Mouse (Mus musculus): ENCODE results near the gene Dexi. TPM values are rescaled to one million over a fixed set of nuclear protein-coding genes. Genes with fewer than 3 reads are reported as not detected.

Gene Dexi
- polyA plus RNA-seq (2015; fragmentation: Nextera tagmentation; extraction: Ambion mirVana) = 18.1 and 18.3 TPM in 2 replicates

GRCm38 (mm10) chr16:10542698-10543365 is at the start of gene Dexi:
Gene Dexi (minus strand): TSS chr16:10543054.
- H3K36me3 ChIP-seq = no peaks in the 10 kb centered on the region
- peak within 1 kb of the TSS; percentile 88 for H3K4me3 ChIP-seq
- no peaks in the 10 kb centered on the region for H3K9me3 ChIP-seq
- ATAC-seq (replicated peaks) = peak; percentile 95
- peak within 1 kb of the TSS; percentile 90 for H3K9ac ChIP-seq (replicated peaks)
- H3K4me2 ChIP-seq (replicated peaks) = peak within 1 kb of the TSS; percentile 84
- under 1% methylated on average over 58 of the region's 61 CpGs for WGBS
- no peaks in the 10 kb centered on the region for H3K27me3 ChIP-seq
- H3K27ac ChIP-seq (replicated peaks) = peak within 1 kb of the TSS; percentile 79
- H3K4me1 ChIP-seq = peaks cover 72% of the 10 kb centered on the region

- 96% methylated on average over 3 of the region's 3 CpGs for WGBS
These were observed 43.7 kb upstream of the Dexi start for GRCm38 (mm10) chr16:10586546-10586945.

GRCm38 (mm10) chr16:10585165-10585564 is 42.3 kb upstream of the Dexi start:
- ATAC-seq (replicated peaks) = no peak
- no peaks in the 10 kb centered on the region for H3K9me3 ChIP-seq
- H3K4me2 ChIP-seq (replicated peaks) = no peak overlapping the region
- H3K27me3 ChIP-seq = no peaks in the 10 kb centered on the region
- no peaks in the 10 kb centered on the region for H3K4me1 ChIP-seq
- no peak overlapping the region for H3K4me3 ChIP-seq
- H3K36me3 ChIP-seq = peaks cover 37% of the 10 kb centered on the region
- no peak overlapping the region for H3K27ac ChIP-seq (replicated peaks)
- WGBS = 91% methylated on average over 1 of the region's 1 CpGs
- no peak overlapping the region for H3K9ac ChIP-seq (replicated peaks)

More at GRCm38 (mm10) chr16:10586546-10586945, 43.7 kb upstream of the Dexi start:
- peaks cover 24% of the 10 kb centered on the region for H3K36me3 ChIP-seq
- no peaks in the 10 kb centered on the region for H3K27me3 ChIP-seq
- no peak overlapping the region for H3K9ac ChIP-seq (replicated peaks)
- ATAC-seq (replicated peaks) = no peak
- no peak overlapping the region for H3K4me3 ChIP-seq
- no peak overlapping the region for H3K4me2 ChIP-seq (replicated peaks)
- no peaks in the 10 kb centered on the region for H3K9me3 ChIP-seq
- no peak overlapping the region for H3K27ac ChIP-seq (replicated peaks)
- H3K4me1 ChIP-seq = no peaks in the 10 kb centered on the region

- H3K9me3 ChIP-seq = no peaks in the 10 kb centered on the region
- no peak overlapping the region for H3K4me3 ChIP-seq
- no peak overlapping the region for H3K9ac ChIP-seq (replicated peaks)
- no peaks in the 10 kb centered on the region for H3K27me3 ChIP-seq
- H3K27ac ChIP-seq (replicated peaks) = no peak overlapping the region
- 93% methylated on average over 2 of the region's 2 CpGs for WGBS
- peaks cover 67% of the 10 kb centered on the region for H3K36me3 ChIP-seq
- no peak overlapping the region for H3K4me2 ChIP-seq (replicated peaks)
- ATAC-seq (replicated peaks) = no peak
- H3K4me1 ChIP-seq = no peaks in the 10 kb centered on the region
These were observed 38.5 kb upstream of the Dexi start for GRCm38 (mm10) chr16:10581234-10581898.

GRCm38 (mm10) chr16:10578376-10578775 is 35.5 kb upstream of the Dexi start:
- Histone ChIP-seq H3K4me2 (replicated peaks) (no peak overlapping the region), H3K36me3 (peaks cover 73% of the 10 kb centered on the region), H3K4me1 (no peaks in the 10 kb centered on the region), H3K4me3 (no peak overlapping the region), H3K27ac (replicated peaks) (no peak overlapping the region), H3K27me3 (no peaks in the 10 kb centered on the region), H3K9ac (replicated peaks) (no peak overlapping the region), H3K9me3 (no peaks in the 10 kb centered on the region)
- 76% methylated on average over 1 of the region's 1 CpGs for WGBS
- no peak for ATAC-seq (replicated peaks)

GRCm38 (mm10) chr16:10577548-10577947 is 34.7 kb upstream of the Dexi start:
- ATAC-seq (replicated peaks) = no peak
- Histone ChIP-seq H3K27ac (replicated peaks) (no peak overlapping the region), H3K27me3 (no peaks in the 10 kb centered on the region), H3K9me3 (no peaks in the 10 kb centered on the region), H3K4me2 (replicated peaks) (no peak overlapping the region), H3K36me3 (peaks cover 70% of the 10 kb centered on the region), H3K9ac (replicated peaks) (no peak overlapping the region), H3K4me1 (no peaks in the 10 kb centered on the region), H3K4me3 (no peak overlapping the region)
- WGBS = 81% methylated on average over 5 of the region's 5 CpGs

- H3K9ac ChIP-seq (replicated peaks) = no peak overlapping the region
- 89% methylated on average over 4 of the region's 4 CpGs for WGBS
- no peak overlapping the region for H3K4me2 ChIP-seq (replicated peaks)
- H3K4me1 ChIP-seq = no peaks in the 10 kb centered on the region
- no peaks in the 10 kb centered on the region for H3K27me3 ChIP-seq
- peaks cover 63% of the 10 kb centered on the region for H3K36me3 ChIP-seq
- no peak overlapping the region for H3K4me3 ChIP-seq
- no peaks in the 10 kb centered on the region for H3K9me3 ChIP-seq
- H3K27ac ChIP-seq (replicated peaks) = no peak overlapping the region
- ATAC-seq (replicated peaks) = no peak
These were observed 33.1 kb upstream of the Dexi start for GRCm38 (mm10) chr16:10575915-10576314.

- H3K9ac ChIP-seq (replicated peaks) = no peak overlapping the region
- no peak overlapping the region for H3K27ac ChIP-seq (replicated peaks)
- 81% methylated on average over 2 of the region's 2 CpGs for whole genome bisulfite sequencing
- ATAC-seq (replicated peaks) = no peak
- H3K4me3 ChIP-seq = no peak overlapping the region
- no peaks in the 10 kb centered on the region for H3K4me1 ChIP-seq
- peaks cover 60% of the 10 kb centered on the region for H3K36me3 ChIP-seq
- H3K4me2 ChIP-seq (replicated peaks) = no peak overlapping the region
- no peaks in the 10 kb centered on the region for H3K9me3 ChIP-seq
- no peaks in the 10 kb centered on the region for H3K27me3 ChIP-seq
These were observed 32.1 kb upstream of the Dexi start for GRCm38 (mm10) chr16:10574936-10575335.

- no peak for ATAC-seq (replicated peaks)
- Histone ChIP-seq H3K4me1 (no peaks in the 10 kb centered on the region), H3K27ac (replicated peaks) (no peak overlapping the region), H3K9me3 (no peaks in the 10 kb centered on the region), H3K4me2 (replicated peaks) (no peak overlapping the region), H3K27me3 (no peaks in the 10 kb centered on the region), H3K36me3 (peaks cover 35% of the 10 kb centered on the region), H3K9ac (replicated peaks) (no peak overlapping the region), H3K4me3 (no peak overlapping the region)
- WGBS = 40% methylated on average over 2 of the region's 2 CpGs
These were observed 29.0 kb upstream of the Dexi start for GRCm38 (mm10) chr16:10571820-10572219.

- Histone ChIP-seq H3K27me3 (no peaks in the 10 kb centered on the region), H3K36me3 (peaks cover 31% of the 10 kb centered on the region), H3K9me3 (no peaks in the 10 kb centered on the region), H3K4me2 (replicated peaks) (no peak overlapping the region), H3K4me3 (no peak overlapping the region), H3K4me1 (peaks cover 2% of the 10 kb centered on the region), H3K9ac (replicated peaks) (no peak overlapping the region), H3K27ac (replicated peaks) (no peak overlapping the region)
- whole genome bisulfite sequencing = 76% methylated on average over 1 of the region's 1 CpGs
- ATAC-seq (replicated peaks) = no peak
These were observed 27.9 kb upstream of the Dexi start for GRCm38 (mm10) chr16:10570708-10571107.

GRCm38 (mm10) chr16:10569809-10570395 is 27.0 kb upstream of the Dexi start:
- Histone ChIP-seq H3K9ac (replicated peaks) (no peak overlapping the region), H3K36me3 (peaks cover 29% of the 10 kb centered on the region), H3K4me1 (peaks cover 4% of the 10 kb centered on the region), H3K4me3 (no peak overlapping the region), H3K27me3 (no peaks in the 10 kb centered on the region), H3K27ac (replicated peaks) (no peak overlapping the region), H3K9me3 (no peaks in the 10 kb centered on the region), H3K4me2 (replicated peaks) (no peak overlapping the region)
- 88% methylated on average over 5 of the region's 5 CpGs for WGBS
- ATAC-seq (replicated peaks) = no peak

GRCm38 (mm10) chr16:10567153-10567552 is 24.3 kb upstream of the Dexi start:
- Histone ChIP-seq H3K9ac (replicated peaks) (no peak overlapping the region), H3K9me3 (no peaks in the 10 kb centered on the region), H3K4me3 (no peak overlapping the region), H3K27me3 (no peaks in the 10 kb centered on the region), H3K4me2 (replicated peaks) (no peak overlapping the region), H3K4me1 (peaks cover 4% of the 10 kb centered on the region), H3K27ac (replicated peaks) (no peak overlapping the region), H3K36me3 (peaks cover 20% of the 10 kb centered on the region)
- ATAC-seq (replicated peaks) = no peak
- 91% methylated on average over 4 of the region's 4 CpGs for WGBS
